Mouse (Mus musculus): ENCODE data around the gene Vamp3.

DNA sequence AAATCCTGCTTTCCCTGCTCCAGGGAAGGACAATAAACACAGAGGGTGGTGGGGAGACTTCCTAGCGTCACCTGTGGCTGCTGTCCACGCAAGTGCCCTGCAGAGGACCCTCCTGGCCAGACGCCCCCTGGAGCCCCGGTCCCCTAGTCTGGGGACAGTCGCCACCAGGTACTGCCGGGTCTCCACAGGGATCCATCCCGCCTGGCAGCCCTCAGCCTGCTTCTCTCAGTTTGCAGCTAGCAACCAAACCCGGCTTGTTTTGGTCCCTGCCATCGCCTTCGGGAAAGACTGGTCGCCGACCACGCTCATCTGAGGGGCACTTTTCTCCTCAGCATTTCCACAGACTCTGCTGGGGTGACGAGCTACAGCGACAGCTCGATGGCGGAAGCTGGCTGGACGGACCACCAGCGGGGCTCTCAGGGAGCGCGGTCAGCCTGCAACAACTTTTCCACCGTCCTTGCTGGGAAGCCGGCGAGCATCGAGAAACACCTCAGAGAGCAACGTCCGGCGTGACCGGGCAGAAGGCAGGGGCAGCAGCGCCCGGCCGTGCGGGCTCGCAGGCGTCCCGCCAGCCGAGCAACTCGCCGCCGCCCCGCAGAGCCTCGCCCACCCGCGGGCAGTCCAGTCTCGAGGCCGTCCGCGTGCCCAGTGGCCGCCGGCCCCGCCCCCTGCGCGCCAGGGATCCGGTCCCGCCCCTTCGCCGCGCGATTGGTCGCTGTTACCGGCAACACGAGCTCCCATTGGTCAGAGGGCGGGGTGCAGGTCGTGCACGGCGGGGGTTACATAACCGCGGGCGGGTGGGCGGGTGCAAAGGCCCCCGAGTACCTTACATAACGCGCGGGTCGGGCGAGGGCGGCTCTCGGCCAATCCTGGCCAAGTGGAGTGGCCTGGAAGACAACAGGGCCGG lies 13.5 kb downstream of the Vamp3 start, which contains the start of gene Per3:
- TF ChIP-seq E2F4 (IDR thresholded peaks at IDR 0.05; ENCODE audit: insufficient replicate concordance, low read depth, low read length) (no peak), ZNF384 (IDR thresholded peaks at IDR 0.05; ENCODE audit: low read depth, low read length) (no peak), BHLHE40 (IDR thresholded peaks at IDR 0.05; ENCODE audit: low read depth, low read length) (no peak), USF1 (IDR thresholded peaks at IDR 0.05; ENCODE audit: low read depth, low read length) (no peak), POLR2A (IDR thresholded peaks at IDR 0.05; ENCODE audit: low read depth, low read length) (no peak), SIN3A (IDR thresholded peaks at IDR 0.05; ENCODE audit: low read length) (no peak), CHD1 (IDR thresholded peaks at IDR 0.05; ENCODE audit: low read depth, low read length) (no peak), JUND (conservative IDR thresholded peaks at IDR 0.05; ENCODE audit: low read depth, low read length) (no peak), NRF1 (IDR thresholded peaks at IDR 0.05; ENCODE audit: low read depth, low read length) (no peak; the same call in 1 of the 2 replicates), CTCF (conservative IDR thresholded peaks at IDR 0.05 in 1 of 2, IDR thresholded peaks at IDR 0.05 in 1 of 2; ENCODE audit: low read depth in 2 of 2, low read length in 2 of 2) (no peak), HCFC1 (IDR thresholded peaks at IDR 0.05; ENCODE audit: low read depth, low read length) (no peak), POLR2AphosphoS2 (IDR thresholded peaks at IDR 0.05; ENCODE audit: low read depth, low read length) (no peak), EP300 (IDR thresholded peaks at IDR 0.05; ENCODE audit: low read length) (no peak), RCOR1 (conservative IDR thresholded peaks at IDR 0.05; ENCODE audit: low read depth, low read length) (no peak)
